Mouse (Mus musculus) CH12.LX (cell line): Measurements from ENCODE around the gene Lrrc26. TPM values are rescaled to one million over a fixed set of nuclear protein-coding genes. Genes with fewer than 3 reads are reported as not detected.
"Not testable (repeated sequence)": the region's sequence is repeated elsewhere in the genome, so short reads cannot be mapped to it uniquely, and the experiment has no call there.

Experiments used
- DNase-seq: peaks from one replicate; pipeline ENCODE4 v3.0.0-alpha.2; 2013; ENCODE audit errors: extremely low read depth
- H3K27ac ChIP-seq: 2 replicates; pipeline ENCODE4 v1.5.1; 2012; ENCODE audit warnings: low read depth, mild to moderate bottlenecking, control low read depth, moderate library complexity; ENCODE audit not compliant: insufficient read depth
- H3K27me3 ChIP-seq: replicated peaks from 2 replicates; pipeline ENCODE3; 2012; ENCODE audit warnings: inconsistent platforms
- H3K36me3 ChIP-seq, 2 experiments: replicated peaks in 1 of 2; 2 replicates each; pipeline versions ENCODE3 to v1.6.1; 2012; ENCODE audit warnings: inconsistent platforms in 1 of 2, low read length in 1 of 2, mild to moderate bottlenecking in 1 of 2, mixed read lengths in 1 of 2, moderate library complexity in 1 of 2; ENCODE audit not compliant: control insufficient read depth in 1 of 2, insufficient read depth in 1 of 2
- H3K4me1 ChIP-seq, 2 experiments: 2 replicates each; pipeline ENCODE4 v1.6.1; 2012; ENCODE audit warnings: inconsistent platforms in 1 of 2, moderate library complexity in 1 of 2; ENCODE audit not compliant: insufficient read depth in 2 of 2, control insufficient read depth in 1 of 2
- H3K4me2 ChIP-seq: 2 replicates; pipeline ENCODE4 v1.6.1; 2012; ENCODE audit warnings: low read depth, mild to moderate bottlenecking, control low read depth; ENCODE audit not compliant: poor library complexity, insufficient read depth, severe bottlenecking
- H3K4me3 ChIP-seq, 3 experiments: fragments of 150-350 bp in 1 of 3; sonication (generic) in 1 of 3; replicated peaks in 1 of 3; 2 replicates each; pipeline versions ENCODE3 to v1.5.1; 2011 to 2012; ENCODE audit warnings: low read depth in 2 of 3, low read length in 2 of 3, mild to moderate bottlenecking in 2 of 3, moderate library complexity in 2 of 3, control low read depth in 1 of 3, improper control_type of control experiment in 1 of 3, inconsistent platforms in 1 of 3, mixed read lengths in 1 of 3; ENCODE audit not compliant: poor library complexity in 1 of 3
- H3K79me2 ChIP-seq: replicated peaks from 2 replicates; pipeline ENCODE4 v1.6.1; 2012; ENCODE audit warnings: mild to moderate bottlenecking, moderate library complexity; ENCODE audit not compliant: control insufficient read depth, poor library complexity, insufficient read depth, severe bottlenecking; ENCODE audit errors: extremely low read depth
- H3K9ac ChIP-seq: 2 replicates; pipeline ENCODE4 v1.6.1; 2012; ENCODE audit warnings: low read depth, mild to moderate bottlenecking, control low read depth, moderate library complexity; ENCODE audit not compliant: insufficient read depth
- H3K9me3 ChIP-seq: replicated peaks from 2 replicates; pipeline ENCODE3; 2012; ENCODE audit warnings: low read length, inconsistent platforms, mixed read lengths
- CHD2 ChIP-seq: IDR thresholded peaks from 2 replicates; pipeline ENCODE4 v1.6.1; 2011; ENCODE audit warnings: low read length, improper control_type of control experiment
- CTCF ChIP-seq, 2 experiments: IDR thresholded peaks in 1 of 2; conservative IDR thresholded peaks in 1 of 2; 2 replicates each; pipeline ENCODE4 v1.5.1; 2011 to 2012; ENCODE audit warnings: low read depth in 2 of 2, low read length in 2 of 2, improper control_type of control experiment in 1 of 2, inconsistent platforms in 1 of 2, mild to moderate bottlenecking in 1 of 2, moderate library complexity in 1 of 2
- ELF1 ChIP-seq: IDR thresholded peaks from 2 replicates; pipeline ENCODE4 v1.6.1; 2014; ENCODE audit warnings: low read depth, mild to moderate bottlenecking, inconsistent platforms, low read length, improper control_type of control experiment
- EP300 ChIP-seq: IDR thresholded peaks from 2 replicates; pipeline ENCODE4 v1.6.1; 2011; ENCODE audit warnings: low read length, improper control_type of control experiment
- GABPA ChIP-seq: IDR thresholded peaks from 2 replicates; pipeline ENCODE4 v1.6.1; 2012; ENCODE audit warnings: low read depth, low read length, improper control_type of control experiment, inconsistent platforms; ENCODE audit not compliant: insufficient replicate concordance
- HCFC1 ChIP-seq: IDR thresholded peaks from 2 replicates; pipeline ENCODE4 v1.6.1; 2012; ENCODE audit warnings: low read depth, mild to moderate bottlenecking, inconsistent platforms, low read length, improper control_type of control experiment
- IRF4 ChIP-seq: IDR thresholded peaks from 2 replicates; pipeline ENCODE4 v1.6.1; 2014; ENCODE audit warnings: low read depth, mild to moderate bottlenecking, inconsistent platforms, low read length, improper control_type of control experiment
- MAFK ChIP-seq: IDR thresholded peaks from 2 replicates; pipeline ENCODE4 v1.6.1; 2011; ENCODE audit warnings: low read length, improper control_type of control experiment; ENCODE audit not compliant: insufficient replicate concordance
- MAZ ChIP-seq: IDR thresholded peaks from 2 replicates; pipeline ENCODE4 v1.6.1; 2012; ENCODE audit warnings: low read depth, mild to moderate bottlenecking, inconsistent platforms, low read length, improper control_type of control experiment, moderate library complexity
- MXI1 ChIP-seq: IDR thresholded peaks from 2 replicates; pipeline ENCODE4 v1.6.1; 2011; ENCODE audit warnings: mild to moderate bottlenecking, low read depth, low read length, improper control_type of control experiment
- POLR2A ChIP-seq: IDR thresholded peaks from 2 replicates; pipeline ENCODE4 v1.6.1; 2011; ENCODE audit warnings: low read depth, mild to moderate bottlenecking, improper control_type of control experiment, low read length
- RAD21 ChIP-seq: IDR thresholded peaks from 2 replicates; pipeline ENCODE4 v1.6.1; 2011; ENCODE audit warnings: low read depth, mild to moderate bottlenecking, low read length, improper control_type of control experiment, moderate library complexity
- SIN3A ChIP-seq: IDR thresholded peaks from 2 replicates; pipeline ENCODE4 v1.6.1; 2012; ENCODE audit warnings: low read length, improper control_type of control experiment, inconsistent platforms
- SMC3 ChIP-seq: IDR thresholded peaks from 2 replicates; pipeline ENCODE4 v1.6.1; 2011; ENCODE audit warnings: low read depth, low read length, improper control_type of control experiment
- TBP ChIP-seq: conservative IDR thresholded peaks from 2 replicates; pipeline ENCODE4 v1.6.1; 2011; ENCODE audit warnings: low read depth, low read length, improper control_type of control experiment
- TCF12 ChIP-seq: IDR thresholded peaks from 2 replicates; pipeline ENCODE4 v1.6.1; 2014; ENCODE audit warnings: low read depth, mild to moderate bottlenecking, inconsistent platforms, low read length, improper control_type of control experiment
- UBTF ChIP-seq: IDR thresholded peaks from 2 replicates; pipeline ENCODE4 v1.6.1; 2012; ENCODE audit warnings: low read depth, mild to moderate bottlenecking, inconsistent platforms, low read length, improper control_type of control experiment, moderate library complexity
- USF2 ChIP-seq: conservative IDR thresholded peaks from 2 replicates; pipeline ENCODE4 v1.6.1; 2011; ENCODE audit warnings: low read depth, low read length, improper control_type of control experiment
- ZMIZ1 ChIP-seq: IDR thresholded peaks from 2 replicates; pipeline ENCODE4 v1.6.1; 2012; ENCODE audit warnings: low read depth, mild to moderate bottlenecking, inconsistent platforms, low read length, improper control_type of control experiment
- ZNF384 ChIP-seq: IDR thresholded peaks from 2 replicates; pipeline ENCODE4 v1.6.1; 2012; ENCODE audit warnings: low read depth, low read length, improper control_type of control experiment, inconsistent platforms
- dilution Hi-C: fragments of 300-500 bp; cut with MboI; formaldehyde crosslinking; loops from 2 replicates; pipeline ENCODE4 v1.14.3; 2020; ENCODE audit warnings: low sequenced_read_pairs; ENCODE audit not compliant: extremely low pct_unique_long_range_greater_than_20kb, extremely low pct_ligation_motif_present
- in situ Hi-C: fragments of 300-500 bp; cut with MboI; formaldehyde crosslinking; loops from 3 replicates; pipeline ENCODE4 v1.14.3; 2019; ENCODE audit warnings: low sequenced_read_pairs, low pct_ligation_motif_present, low pct_unique_long_range_greater_than_20kb, mixed read lengths
- polyA plus RNA-seq: library from polyadenylated mRNA; unstranded; fragments of >175 nt; gene quantifications from 2 replicates; pipeline ENCODE4 v1.2.1, GENCODE M21; 2012; ENCODE audit warnings: low read depth; ENCODE audit not compliant: insufficient read length
- total RNA-seq, 2 experiments: library from RNA; depleted of rRNA; stranded (reverse); fragments of 300-350 nt in 1 of 2; fragments of >200 nt in 1 of 2; gene quantifications; 2 replicates each; pipeline ENCODE4 v1.2.3; 2012 to 2014

Gene Lrrc26
- total and polyA plus RNA-seq, 3 experiments, result not detected

DNA sequence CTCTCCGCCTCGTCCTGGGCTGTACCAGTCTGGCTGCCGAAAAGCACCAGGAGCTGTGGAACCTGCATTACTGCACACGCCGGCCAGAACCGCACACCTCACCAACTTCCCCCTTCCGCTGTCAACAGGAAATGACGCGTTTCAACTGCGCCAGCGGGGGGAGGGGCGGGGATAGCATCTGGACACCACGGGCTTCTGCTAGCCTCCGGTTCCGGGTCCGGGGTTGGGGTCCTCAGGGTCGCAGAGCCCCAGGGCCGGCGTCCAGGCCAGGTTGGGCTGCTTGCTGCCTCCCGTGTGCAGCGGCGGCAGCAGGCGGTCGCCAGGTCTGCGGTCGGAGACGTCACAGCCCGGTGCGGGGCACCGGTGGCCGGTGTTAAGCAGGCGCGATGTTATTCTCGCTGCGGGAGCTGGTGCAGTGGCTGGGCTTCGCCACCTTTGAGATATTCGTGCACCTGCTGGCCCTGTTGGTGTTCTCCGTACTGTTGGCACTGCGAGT, 34.4 kb upstream of the Lrrc26 start, which contains the start of gene Tmem203 (continued):
- TF ChIP-seq TBP (0 out of 2 replicates have a peak, but pooled peaks have one; percentile 47), UBTF (0 out of 2 replicates have a peak, but pooled peaks have one; percentile 18), MXI1 (peak; percentile 99), POLR2A (peak; percentile 85), ZMIZ1 (peak; percentile 65), MAFK (no peak), USF2 (no peak), GABPA (peak; percentile 63; the same call in 1 of the 2 replicates), EP300 (no peak), TCF12 (peak; percentile 83), ELF1 (peak; percentile 99), IRF4 (peak; percentile 72; the same call in 1 of the 2 replicates), ZNF384 (no peak), HCFC1 (peak; percentile 98), CHD2 (peak; percentile 96)

DNA sequence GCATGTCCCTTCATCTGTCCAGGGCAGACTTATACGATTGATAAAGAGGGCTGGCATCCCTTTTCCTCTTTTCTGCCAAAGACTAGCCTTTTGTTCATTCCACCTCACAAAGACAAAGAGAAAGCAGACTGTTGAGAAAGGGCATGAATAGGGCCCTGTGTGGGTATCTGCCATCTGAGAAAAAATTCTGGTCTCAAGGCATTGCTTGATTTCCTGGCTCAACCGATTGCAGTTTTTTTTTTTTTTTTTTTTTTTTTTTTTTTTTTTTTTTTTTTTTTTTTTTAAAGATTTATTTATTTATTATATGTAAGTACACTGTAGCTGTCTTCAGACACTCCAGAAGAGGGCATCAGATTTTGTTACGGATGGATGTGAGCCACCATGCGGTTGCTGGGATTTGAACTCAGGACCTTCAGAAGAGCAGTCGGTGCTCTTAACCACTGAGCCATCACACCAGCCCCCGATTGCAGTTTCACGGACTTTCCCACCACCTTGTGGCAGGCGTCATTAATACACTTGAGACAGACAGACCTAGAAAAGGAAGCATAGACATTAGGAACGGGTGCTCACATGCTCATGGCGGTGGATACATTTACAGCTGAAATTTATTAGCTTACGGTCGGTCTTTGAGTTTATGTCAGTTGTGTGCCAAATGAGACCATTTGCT, 33.1 kb upstream of the Lrrc26 start:
- H3K4me2 ChIP-seq, result peak overlapping the region; percentile 96
- peak; percentile 91 for DNase-seq
- peaks cover 14% of the 10 kb centered on the region for H3K79me2 ChIP-seq
- H3K27ac ChIP-seq, in situ Hi-C loops, dilution Hi-C loops, H3K9me3 ChIP-seq, H3K27me3 ChIP-seq: not testable (repeated sequence)
- TF ChIP-seq CTCF (conservative IDR thresholded peaks at IDR 0.05 in 1 of 2, IDR thresholded peaks at IDR 0.05 in 1 of 2; ENCODE audit: low read depth in 2 of 2, low read length in 2 of 2), result peak; percentile 10 to 68; a peak in 3 of 4 replicates
- TF ChIP-seq TBP, result peak; percentile 93
- 0 out of 2 replicates have a peak, but pooled peaks have one; percentile 23 for TF ChIP-seq TCF12
- peak; percentile 58; the same call in 1 of the 2 replicates for TF ChIP-seq MAZ
- TF ChIP-seq ZNF384, result peak; percentile 71
- TF ChIP-seq SMC3, result peak; percentile 59
- peak; percentile 45; the same call in 1 of the 2 replicates for TF ChIP-seq HCFC1
- TF ChIP-seq RAD21, result peak; percentile 62
- TF ChIP-seq SIN3A, result peak; percentile 53; the same call in 1 of the 2 replicates
- TF ChIP-seq ELF1, result peak; percentile 20; the same call in 1 of the 2 replicates
- peak overlapping the region; percentile 83 for H3K9ac ChIP-seq
- peaks cover 0 to 17% of the 10 kb centered on the region in 2 experiments; a peak in 2 of 4 replicates for H3K4me1 ChIP-seq
- peaks cover 20 to 25% of the 10 kb centered on the region in 2 experiments for H3K36me3 ChIP-seq
- peak overlapping the region; percentile 85 to 97 (median 87) for H3K4me3 ChIP-seq
